Mouse (Mus musculus) kidney, adult 2 months (tissue): Measurements from ENCODE around the gene Crebbp.

ENCODE experiments used
- CTCF ChIP-seq: fragments of 200-500 bp; conservative IDR thresholded peaks from 2 replicates; pipeline ENCODE4 v1.5.1; 2011; ENCODE audit warnings: low read depth, mild to moderate bottlenecking, control low read depth, low read length, moderate library complexity, mixed read lengths; ENCODE audit not compliant: insufficient read depth, insufficient read length
- POLR2A ChIP-seq: fragments of 200-500 bp; IDR thresholded peaks from one replicate; pipeline ENCODE4 v1.6.1; 2011; ENCODE audit warnings: low read depth, low read length, control low read depth

GRCm38 (mm10) chr16:4033971-4034370, 179.8 kb downstream of the Crebbp start:
- TF ChIP-seq CTCF = no peak
- TF ChIP-seq POLR2A = no peak
